Mouse (Mus musculus): Measurements from ENCODE around the gene Prm2. TPM values are rescaled to one million over a fixed set of nuclear protein-coding genes. Genes with fewer than 3 reads are reported as not detected.

The Prm2 gene
- polyA plus RNA-seq, 1 experiment from 2014 or later = not detected

- peaks cover 37% of the 10 kb centered on the region for H3K27me3 ChIP-seq
- ATAC-seq (ENCODE audit: insufficient read depth) = peak; percentile 74
- H3K4me1 ChIP-seq (replicated peaks) = peaks cover 38% of the 10 kb centered on the region
- H3K9me3 ChIP-seq (replicated peaks) = no peaks in the 10 kb centered on the region
- H3K4me2 ChIP-seq = peak within 1 kb of the TSS; percentile 95
- WGBS (ENCODE audit: insufficient replicate concordance) = under 1% methylated on average over 58 of the region's 59 CpGs
- H3K27ac ChIP-seq (replicated peaks) = peak within 1 kb of the TSS; percentile 81
- peak within 1 kb of the TSS; percentile 85 for H3K4me3 ChIP-seq (replicated peaks)
- no peaks in the 10 kb centered on the region for H3K36me3 ChIP-seq (replicated peaks)
- peak within 1 kb of the TSS; percentile 67 for H3K9ac ChIP-seq
Observed at GRCm38 (mm10) chr16:10785371-10786231, 10.3 kb downstream of the Prm2 start, which contains the start of gene Socs1. Gene Socs1, minus strand, starts transcription at chr16:10785536.

GRCm38 (mm10) chr16:10784793-10785370, 11.1 kb downstream of the Prm2 start:
- no peaks in the 10 kb centered on the region for H3K9me3 ChIP-seq (replicated peaks)
- under 1% methylated on average over 54 of the region's 55 CpGs for WGBS (ENCODE audit: insufficient replicate concordance)
- peaks cover 38% of the 10 kb centered on the region for H3K4me1 ChIP-seq (replicated peaks)
- peak overlapping the region; percentile 81 for H3K27ac ChIP-seq (replicated peaks)
- H3K4me3 ChIP-seq (replicated peaks) = peak overlapping the region; percentile 85
- peak; percentile 67 for ATAC-seq (ENCODE audit: insufficient read depth)
- no peaks in the 10 kb centered on the region for H3K36me3 ChIP-seq (replicated peaks)
- H3K27me3 ChIP-seq = peaks cover 37% of the 10 kb centered on the region
- peak overlapping the region; percentile 67 for H3K9ac ChIP-seq
- peak overlapping the region; percentile 95 for H3K4me2 ChIP-seq

- WGBS (ENCODE audit: insufficient replicate concordance) = 3% methylated on average over 81 of the region's 81 CpGs
- Histone ChIP-seq H3K36me3 (replicated peaks) (no peaks in the 10 kb centered on the region), H3K27ac (replicated peaks) (0 out of 2 replicates have a peak overlapping the region, but pooled peaks have one; percentile 81), H3K4me3 (replicated peaks) (peak overlapping the region; percentile 85), H3K9ac (peak overlapping the region; percentile 67; the same call in 1 of the 2 replicates), H3K27me3 (peaks cover 37% of the 10 kb centered on the region), H3K9me3 (replicated peaks) (no peaks in the 10 kb centered on the region), H3K4me1 (replicated peaks) (peaks cover 38% of the 10 kb centered on the region), H3K4me2 (peak overlapping the region; percentile 95)
- ATAC-seq (ENCODE audit: insufficient read depth) = no peak
Observed at GRCm38 (mm10) chr16:10783883-10784792, 11.8 kb downstream of the Prm2 start.

GRCm38 (mm10) chr16:10783451-10783850, 12.5 kb downstream of the Prm2 start:
- Histone ChIP-seq H3K9me3 (replicated peaks) (no peaks in the 10 kb centered on the region), H3K36me3 (replicated peaks) (no peaks in the 10 kb centered on the region), H3K9ac (no peak overlapping the region), H3K27me3 (peaks cover 37% of the 10 kb centered on the region), H3K4me3 (replicated peaks) (no peak overlapping the region), H3K4me2 (0 out of 2 replicates have a peak overlapping the region, but pooled peaks have one; percentile 18), H3K4me1 (replicated peaks) (peaks cover 38% of the 10 kb centered on the region), H3K27ac (replicated peaks) (no peak overlapping the region)
- WGBS (ENCODE audit: insufficient replicate concordance) = 39% methylated on average over 8 of the region's 8 CpGs
- ATAC-seq (ENCODE audit: insufficient read depth) = no peak

GRCm38 (mm10) chr16:10783152-10783434, 12.8 kb downstream of the Prm2 start:
- H3K9ac ChIP-seq = no peak overlapping the region
- no peak overlapping the region for H3K4me3 ChIP-seq (replicated peaks)
- H3K27ac ChIP-seq (replicated peaks) = no peak overlapping the region
- H3K27me3 ChIP-seq = peaks cover 37% of the 10 kb centered on the region
- ATAC-seq (ENCODE audit: insufficient read depth) = no peak
- H3K36me3 ChIP-seq (replicated peaks) = no peaks in the 10 kb centered on the region
- H3K4me2 ChIP-seq = peak overlapping the region; percentile 18; the same call in 1 of the 2 replicates
- no peaks in the 10 kb centered on the region for H3K9me3 ChIP-seq (replicated peaks)
- peaks cover 41% of the 10 kb centered on the region for H3K4me1 ChIP-seq (replicated peaks)
- WGBS (ENCODE audit: insufficient replicate concordance) = 4% methylated on average over 1 of the region's 1 CpGs

GRCm38 (mm10) chr16:10782377-10783151, 13.4 kb downstream of the Prm2 start:
- Histone ChIP-seq H3K9me3 (replicated peaks) (no peaks in the 10 kb centered on the region), H3K4me2 (peak overlapping the region; percentile 18; the same call in 1 of the 2 replicates), H3K27ac (replicated peaks) (no peak overlapping the region), H3K9ac (no peak overlapping the region), H3K36me3 (replicated peaks) (no peaks in the 10 kb centered on the region), H3K27me3 (peaks cover 37% of the 10 kb centered on the region), H3K4me3 (replicated peaks) (no peak overlapping the region), H3K4me1 (replicated peaks) (peaks cover 46% of the 10 kb centered on the region)
- ATAC-seq (ENCODE audit: insufficient read depth) = no peak
- 43% methylated on average over 6 of the region's 6 CpGs for WGBS (ENCODE audit: insufficient replicate concordance)

GRCm38 (mm10) chr16:10781862-10782371, 14.0 kb downstream of the Prm2 start:
- Histone ChIP-seq H3K4me2 (no peak overlapping the region), H3K4me3 (replicated peaks) (no peak overlapping the region), H3K9ac (no peak overlapping the region), H3K4me1 (replicated peaks) (peaks cover 47% of the 10 kb centered on the region), H3K36me3 (replicated peaks) (no peaks in the 10 kb centered on the region), H3K27me3 (peaks cover 37% of the 10 kb centered on the region), H3K27ac (replicated peaks) (no peak overlapping the region), H3K9me3 (replicated peaks) (no peaks in the 10 kb centered on the region)
- no peak for ATAC-seq (ENCODE audit: insufficient read depth)
- WGBS (ENCODE audit: insufficient replicate concordance) = 52% methylated on average over 9 of the region's 9 CpGs

- Histone ChIP-seq H3K27ac (replicated peaks) (no peak overlapping the region), H3K36me3 (replicated peaks) (no peaks in the 10 kb centered on the region), H3K4me3 (replicated peaks) (no peak overlapping the region), H3K9me3 (replicated peaks) (no peaks in the 10 kb centered on the region), H3K4me2 (no peak overlapping the region), H3K4me1 (replicated peaks) (peaks cover 36% of the 10 kb centered on the region), H3K27me3 (peaks cover 37% of the 10 kb centered on the region), H3K9ac (no peak overlapping the region)
- no peak for ATAC-seq (ENCODE audit: insufficient read depth)
- WGBS (ENCODE audit: insufficient replicate concordance) = 61% methylated on average over 5 of the region's 5 CpGs
Observed at GRCm38 (mm10) chr16:10780631-10781120, 15.3 kb downstream of the Prm2 start.

- Histone ChIP-seq H3K4me2 (no peak overlapping the region), H3K36me3 (replicated peaks) (no peaks in the 10 kb centered on the region), H3K27me3 (peaks cover 10% of the 10 kb centered on the region), H3K4me3 (replicated peaks) (no peak overlapping the region), H3K4me1 (replicated peaks) (peaks cover 15% of the 10 kb centered on the region), H3K9me3 (replicated peaks) (no peaks in the 10 kb centered on the region), H3K27ac (replicated peaks) (no peak overlapping the region), H3K9ac (no peak overlapping the region)
- 45% methylated on average over 5 of the region's 5 CpGs for WGBS (ENCODE audit: insufficient replicate concordance)
- 0 out of 2 replicates have a peak, but pooled peaks have one; percentile 28 for ATAC-seq (ENCODE audit: insufficient read depth)
Observed at GRCm38 (mm10) chr16:10777579-10778160, 18.3 kb downstream of the Prm2 start.

- no peak overlapping the region for H3K27ac ChIP-seq (replicated peaks)
- peaks cover 11% of the 10 kb centered on the region for H3K4me1 ChIP-seq (replicated peaks)
- H3K36me3 ChIP-seq (replicated peaks) = no peaks in the 10 kb centered on the region
- ATAC-seq (ENCODE audit: insufficient read depth) = no peak
- no peak overlapping the region for H3K4me2 ChIP-seq
- no peaks in the 10 kb centered on the region for H3K9me3 ChIP-seq (replicated peaks)
- H3K4me3 ChIP-seq (replicated peaks) = no peak overlapping the region
- 47% methylated on average over 7 of the region's 7 CpGs for WGBS (ENCODE audit: insufficient replicate concordance)
- H3K27me3 ChIP-seq = no peaks in the 10 kb centered on the region
- H3K9ac ChIP-seq = no peak overlapping the region
Observed at GRCm38 (mm10) chr16:10776322-10776721, 19.6 kb downstream of the Prm2 start.
